Mouse (Mus musculus) frontal cortex, adult (tissue): ENCODE results near the gene Nos1ap.
A peak's percentile ranks its signal among the peaks of the same experiment; 100 is the strongest.

Source experiments
- ATAC-seq: cut with Nextera tagmentation; 2 replicates; pipeline ENCODE4 v1.9.2; 2017; ENCODE audit warnings: mild to moderate bottlenecking, moderate library complexity, mixed read lengths; ENCODE audit not compliant: low TSS enrichment

Nos1ap gene

GRCm38 (mm10) chr1:170588353-170588752 is 1.3 kb downstream of the Nos1ap start:
- no peak for ATAC-seq

DNA sequence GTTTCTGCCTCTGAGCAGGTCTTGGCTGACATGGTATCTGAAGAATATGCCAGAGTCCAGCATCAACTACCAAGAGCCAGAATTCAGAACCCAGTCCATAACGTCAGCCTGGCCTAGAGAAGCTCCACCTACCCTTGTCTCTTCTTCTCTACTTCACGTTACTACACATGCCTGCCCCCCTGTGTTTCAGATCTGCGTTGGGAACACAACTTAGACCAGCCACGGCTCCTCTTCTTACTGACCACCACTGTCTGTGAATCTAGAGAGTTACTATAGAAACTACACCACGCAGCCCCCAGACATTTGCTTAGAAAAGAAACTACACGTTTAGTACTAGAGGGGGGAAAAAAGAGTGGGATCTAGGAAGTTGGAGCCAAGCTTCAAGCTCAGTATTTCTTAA is 2.9 kb downstream of the Nos1ap start:
- ATAC-seq: peak; percentile 55

GRCm38 (mm10) chr1:170583925-170584324 is 5.7 kb downstream of the Nos1ap start:
- no peak for ATAC-seq

DNA sequence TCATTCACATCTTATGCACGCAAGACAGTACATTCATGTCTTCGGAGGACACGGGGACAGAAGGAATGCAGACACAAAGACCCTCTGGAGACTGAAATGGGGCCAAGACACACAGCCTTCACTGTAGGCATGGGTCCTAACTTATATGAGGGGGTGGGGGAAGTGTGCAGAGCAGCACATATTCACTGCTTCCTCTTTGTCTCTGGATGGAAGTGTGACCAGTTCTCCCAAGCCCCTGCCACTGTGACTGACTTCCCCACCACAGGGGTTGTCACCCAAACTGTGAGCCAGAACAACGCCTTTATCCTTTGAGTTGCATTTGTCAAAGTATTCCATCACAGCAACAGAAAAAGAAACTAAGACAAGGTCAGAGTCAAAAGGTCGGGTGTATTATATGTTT is 7.3 kb downstream of the Nos1ap start:
- no peak for ATAC-seq

DNA sequence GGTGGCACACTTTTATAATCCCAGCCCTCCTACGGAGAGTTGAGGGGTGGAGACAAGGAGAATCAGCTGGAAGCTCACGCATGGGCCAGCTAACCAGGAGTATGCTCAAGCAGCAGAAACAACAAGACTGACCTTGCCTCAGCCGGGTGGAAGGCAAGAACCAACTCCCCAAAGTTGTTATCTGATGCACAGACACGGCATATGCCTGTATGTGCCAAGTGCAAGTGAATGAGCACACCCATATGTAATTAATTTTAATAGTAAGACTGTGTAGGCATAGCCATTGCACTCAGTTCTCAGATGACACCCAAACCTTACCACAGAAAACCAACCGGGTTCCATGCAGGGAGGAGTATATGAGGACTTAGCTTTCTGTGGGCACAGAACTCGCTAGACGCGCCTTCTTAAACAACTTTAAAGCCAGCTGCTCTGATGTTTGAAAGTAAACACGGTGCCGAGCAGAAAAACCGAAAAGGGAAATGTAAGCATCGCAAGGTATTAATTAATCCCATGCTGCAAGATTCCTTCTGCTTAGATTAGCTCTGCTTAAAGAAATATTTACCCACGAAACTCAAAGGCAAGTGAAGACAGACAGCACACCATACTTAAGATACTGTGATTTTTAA is 9.1 kb downstream of the Nos1ap start:
- ATAC-seq: 0 out of 2 replicates have a peak, but pooled peaks have one; percentile 28

GRCm38 (mm10) chr1:170579476-170579875 is 10.2 kb downstream of the Nos1ap start:
- ATAC-seq: no peak

GRCm38 (mm10) chr1:170579063-170579462 is 10.6 kb downstream of the Nos1ap start:
- ATAC-seq: no peak

GRCm38 (mm10) chr1:170576728-170577065 is 13.0 kb downstream of the Nos1ap start:
- no peak for ATAC-seq

DNA sequence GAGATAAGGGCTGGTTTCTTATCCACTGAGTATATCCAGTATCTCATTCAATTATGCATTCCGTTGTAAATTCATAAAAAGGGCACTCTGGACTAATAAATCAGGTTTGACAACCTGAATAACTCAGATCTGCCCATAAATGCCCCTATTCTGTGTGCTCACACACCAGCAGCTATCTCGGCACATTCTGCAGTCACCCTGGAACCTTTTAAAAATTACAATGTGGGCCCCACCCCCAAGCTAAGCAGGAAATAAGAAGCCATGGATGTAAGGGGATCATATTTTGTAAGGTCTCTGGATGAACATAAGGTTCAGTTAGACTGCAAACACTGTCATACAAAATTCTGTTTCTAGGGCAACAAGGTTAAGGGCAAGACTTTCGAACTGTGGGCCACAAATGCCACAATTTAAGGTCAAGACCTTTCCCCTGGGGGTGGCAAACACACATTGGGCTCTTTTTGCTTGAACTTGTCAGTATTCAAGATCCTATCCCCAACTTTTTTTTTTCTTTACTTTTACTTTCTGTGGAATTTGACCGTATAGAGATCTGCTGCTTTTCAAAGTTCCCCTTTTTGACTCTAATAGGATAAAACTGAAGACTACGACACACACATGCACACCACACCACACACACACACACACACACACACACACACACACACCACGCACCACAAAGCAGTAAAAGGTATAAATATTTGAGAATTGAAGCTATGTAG is 13.5 kb downstream of the Nos1ap start:
- ATAC-seq: no peak

GRCm38 (mm10) chr1:170573117-170573516 is 16.5 kb downstream of the Nos1ap start:
- no peak for ATAC-seq

DNA sequence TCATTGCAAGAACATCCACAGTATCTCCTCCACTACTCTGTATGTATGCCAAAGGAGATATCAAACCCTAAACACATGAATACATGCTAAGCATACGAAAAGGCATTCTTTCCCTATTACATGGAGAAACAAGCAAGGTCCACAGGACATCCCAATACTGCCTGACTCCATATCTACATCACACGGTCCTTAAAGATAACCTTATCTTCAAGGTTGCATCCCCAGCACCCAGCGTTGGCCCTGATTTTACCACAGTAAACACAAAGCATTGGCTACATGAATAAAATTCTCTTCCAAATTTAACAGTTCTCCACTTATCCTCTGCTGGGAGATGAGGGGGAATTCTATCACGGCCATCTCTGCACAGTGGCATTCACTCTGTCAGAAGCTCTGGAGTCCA is 22.7 kb downstream of the Nos1ap start:
- ATAC-seq: no peak

DNA sequence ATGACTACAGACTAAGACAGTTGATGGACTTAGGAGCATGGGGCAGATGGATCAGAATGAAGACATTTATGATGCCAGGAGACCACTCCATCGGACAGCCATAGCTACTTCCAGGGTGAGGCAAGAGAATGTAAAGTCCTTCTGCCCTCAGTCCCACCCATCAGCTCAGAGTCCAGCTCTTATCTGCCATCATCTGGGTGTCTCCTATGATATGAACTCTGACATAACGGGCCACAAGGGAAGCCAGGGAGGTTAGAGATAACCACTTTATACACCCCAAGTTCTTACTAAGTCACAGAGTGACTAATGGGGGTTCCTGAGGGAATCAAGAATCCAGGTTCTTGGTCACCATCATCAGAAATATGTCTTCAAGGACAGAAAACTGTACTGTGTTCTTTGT is 23.1 kb downstream of the Nos1ap start:
- no peak for ATAC-seq

DNA sequence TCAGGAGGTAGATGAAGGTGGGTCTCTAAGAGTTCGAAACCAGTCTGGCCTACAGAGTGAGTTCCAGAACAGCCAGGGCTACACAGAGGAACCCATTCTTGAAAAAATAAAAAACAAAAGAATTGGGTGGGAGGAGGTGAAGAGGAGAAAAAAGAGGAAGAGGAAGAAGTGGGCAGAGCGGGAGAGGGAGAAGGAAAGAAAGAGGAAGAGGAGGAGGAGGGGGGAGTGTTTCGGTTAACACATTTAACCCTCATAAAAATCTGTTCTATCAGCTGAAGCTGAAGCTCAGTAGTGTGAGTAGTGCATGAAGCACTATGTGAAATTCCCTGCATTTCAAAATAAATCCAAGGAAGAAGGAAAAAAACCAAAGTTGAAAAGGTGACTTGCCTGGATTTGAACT is 24.7 kb downstream of the Nos1ap start:
- no peak for ATAC-seq

DNA sequence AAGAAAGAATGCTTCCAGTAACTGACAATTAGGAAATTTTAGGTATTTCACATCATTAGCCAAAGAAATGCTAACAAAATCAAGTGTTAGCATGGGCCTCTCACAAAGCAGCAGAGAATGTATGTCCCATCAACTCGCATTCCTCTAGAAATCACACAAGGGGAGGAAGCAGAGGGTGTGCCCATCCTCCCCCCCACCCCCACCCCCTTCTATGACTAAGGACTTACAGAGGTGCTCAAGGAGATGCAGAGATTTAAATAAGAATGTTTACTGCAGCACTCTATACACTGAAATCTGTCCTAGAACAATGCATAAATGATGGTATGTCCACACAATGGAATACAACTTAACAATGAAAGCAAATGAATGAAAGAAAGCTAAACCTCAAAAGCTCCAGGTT is 27.2 kb downstream of the Nos1ap start:
- ATAC-seq: no peak

DNA sequence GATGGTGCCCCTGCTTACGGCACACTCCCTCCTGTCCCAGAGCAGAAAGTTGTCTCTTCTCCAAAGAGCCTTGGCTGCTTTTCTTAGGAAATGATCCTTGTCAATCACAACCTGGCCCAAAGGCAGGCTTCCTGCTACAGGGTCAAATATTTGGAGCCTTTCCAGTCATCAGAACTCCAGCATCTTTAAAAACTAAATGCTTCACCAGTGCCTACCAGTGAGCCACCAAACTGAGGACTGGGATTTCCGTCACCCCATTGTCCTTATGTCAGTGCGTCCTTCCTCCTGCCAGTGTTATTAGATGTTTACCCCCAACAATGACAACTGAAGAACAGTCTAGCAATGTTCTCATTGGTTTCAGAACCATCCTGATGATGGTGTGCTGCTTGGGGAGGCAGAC is 28.9 kb downstream of the Nos1ap start:
- no peak for ATAC-seq

- ATAC-seq: peak; percentile 42
Measured at GRCm38 (mm10) chr1:170557962-170558361, 31.7 kb downstream of the Nos1ap start.

- no peak for ATAC-seq
Measured at GRCm38 (mm10) chr1:170556696-170557095, 33.0 kb downstream of the Nos1ap start.

- ATAC-seq: peak; percentile 48
Measured at GRCm38 (mm10) chr1:170554939-170555293, 34.7 kb downstream of the Nos1ap start.

- peak; percentile 0; the same call in 1 of the 2 replicates for ATAC-seq
Measured at GRCm38 (mm10) chr1:170554235-170554938, 35.3 kb downstream of the Nos1ap start.

DNA sequence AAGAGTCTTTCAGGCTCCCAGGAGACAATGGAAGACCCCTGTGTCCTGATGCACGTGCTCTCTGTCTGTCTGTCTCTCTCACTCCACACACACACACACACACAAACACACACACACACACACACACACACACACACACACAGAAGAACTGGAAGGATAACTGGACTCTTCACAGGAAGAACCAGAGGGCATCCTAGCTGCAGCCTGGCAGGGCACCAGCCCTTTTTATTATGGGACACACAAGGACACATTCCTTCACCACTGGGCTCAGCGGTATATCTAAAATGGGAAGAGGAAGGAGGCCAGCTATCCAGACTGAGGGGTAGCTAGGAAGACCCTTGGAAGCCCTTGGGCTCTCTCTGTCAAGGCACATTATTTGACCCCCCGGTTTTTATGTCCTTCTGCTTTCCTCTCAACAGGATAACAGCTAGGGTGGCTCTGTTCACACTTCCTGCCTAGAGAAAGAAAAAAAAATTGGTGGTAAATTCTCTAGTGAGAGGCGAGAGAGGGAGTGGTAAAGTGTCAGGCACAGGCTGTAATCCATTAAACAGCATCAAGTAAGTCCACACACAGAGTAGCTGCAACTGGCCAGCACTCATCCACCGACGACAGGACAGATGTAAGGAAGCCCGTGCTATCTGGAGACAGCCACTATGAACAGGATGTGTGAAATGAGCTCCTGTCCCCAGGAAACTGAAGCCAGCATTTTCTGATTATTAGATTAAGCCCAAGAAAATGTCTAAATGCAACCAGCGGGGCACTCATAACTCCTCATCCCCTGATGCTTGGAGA is 38.8 kb downstream of the Nos1ap start:
- no peak for ATAC-seq

GRCm38 (mm10) chr1:170549059-170549458 is 40.6 kb downstream of the Nos1ap start:
- ATAC-seq: peak; percentile 5

GRCm38 (mm10) chr1:170548192-170548795 is 41.4 kb downstream of the Nos1ap start:
- peak; percentile 49 for ATAC-seq
